Mouse (Mus musculus) limb, embryonic 11.5 days (tissue): Measurements from ENCODE around the gene Pcbd1. TPM values are rescaled to one million over a fixed set of nuclear protein-coding genes. Genes with fewer than 3 reads are reported as not detected.
"Not testable (repeated sequence)": the region's sequence is repeated elsewhere in the genome, so short reads cannot be mapped to it uniquely, and the experiment has no call there.

Experiments
- ATAC-seq: fragments of 200-750 bp; cut with Nextera tagmentation; 2 replicates; pipeline ENCODE4 v1.8.0; 2017; ENCODE audit warnings: low read depth; ENCODE audit not compliant: insufficient number of reproducible peaks, low FRiP score, low TSS enrichment
- DNase-seq: peaks from one replicate; pipeline ENCODE4 v3.0.0-alpha.2; 2015; ENCODE audit warnings: low spot score
- H3K27ac ChIP-seq: fragments of 300-500 bp; sonication (generic); replicated peaks from 2 replicates; pipeline ENCODE4 v1.5.1; 2014; ENCODE audit warnings: low read depth, mild to moderate bottlenecking, low read length
- H3K27me3 ChIP-seq: fragments of 300-500 bp; sonication (generic); 2 replicates; pipeline ENCODE4 v1.6.1; 2014; ENCODE audit warnings: mild to moderate bottlenecking, low read length, mixed read lengths; ENCODE audit not compliant: control insufficient read depth, insufficient read depth
- H3K36me3 ChIP-seq: fragments of 300-500 bp; sonication (generic); 2 replicates; pipeline ENCODE4 v1.6.1; 2014; ENCODE audit warnings: mild to moderate bottlenecking, low read length, moderate library complexity, mixed read lengths; ENCODE audit not compliant: control insufficient read depth, insufficient read depth
- H3K4me1 ChIP-seq: fragments of 300-500 bp; sonication (generic); 2 replicates; pipeline ENCODE4 v1.6.1; 2014; ENCODE audit warnings: low read length, mixed read lengths; ENCODE audit not compliant: control insufficient read depth, insufficient read depth
- H3K4me2 ChIP-seq: fragments of 300-500 bp; sonication (generic); 2 replicates; pipeline ENCODE4 v1.6.1; 2014; ENCODE audit warnings: low read depth, mild to moderate bottlenecking, moderate library complexity; ENCODE audit not compliant: severe bottlenecking
- H3K4me3 ChIP-seq: fragments of 300-500 bp; sonication (generic); 2 replicates; pipeline ENCODE4 v1.5.1; 2014; ENCODE audit warnings: low read depth, low read length
- H3K9ac ChIP-seq: fragments of 300-500 bp; sonication (generic); 2 replicates; pipeline ENCODE4 v1.6.1; 2014; ENCODE audit warnings: mild to moderate bottlenecking, low read length
- H3K9me3 ChIP-seq: fragments of 300-500 bp; sonication (generic); 2 replicates; pipeline ENCODE4 v1.6.1; 2016; ENCODE audit warnings: low read length; ENCODE audit not compliant: control insufficient read depth
- WGBS: fragments of 180-500 bp; shearing (Covaris S2); extraction: QIAGEN DNeasy Blood & Tissue Kit; methylation state at CpG from one replicate; pipeline ENCODE4 v1.1.7; 2014; 5-methylcytosine and 5-hydroxymethylcytosine counted together
- polyA plus RNA-seq: library from polyadenylated mRNA; unstranded; fragments of >200 nt; fragmentation: Nextera tagmentation; extraction: Ambion mirVana; gene quantifications from 2 replicates; pipeline ENCODE4 v1.2.1, GENCODE M21; 2014

Pcbd1 gene
- polyA plus RNA-seq, 1 experiment from 2014 or later = 21.8 TPM

DNA sequence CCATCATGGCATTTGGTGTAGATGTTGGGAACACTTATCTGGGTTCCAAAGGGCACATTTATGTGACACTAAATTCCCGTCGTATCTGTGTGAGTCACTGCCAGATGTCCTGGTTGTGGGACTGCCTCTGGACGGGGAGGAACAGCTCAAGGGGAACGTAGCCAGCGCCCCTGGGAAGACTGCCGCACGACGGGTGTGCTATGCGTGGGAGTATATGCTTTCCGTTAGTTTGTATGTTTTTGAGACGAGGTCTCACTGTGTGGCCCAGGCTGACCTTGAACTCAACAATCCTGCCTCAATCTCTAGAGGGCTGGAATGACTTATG, 8.2 kb upstream of the Pcbd1 start:
- H3K9me3 ChIP-seq = no peaks in the 10 kb centered on the region
- H3K4me2 ChIP-seq = no peak overlapping the region
- H3K27ac ChIP-seq = no peak overlapping the region
- no peak overlapping the region for H3K9ac ChIP-seq
- 87% methylated on average over 11 of the region's 11 CpGs for WGBS
- H3K4me3 ChIP-seq = no peak overlapping the region
- DNase-seq = no peak
- no peaks in the 10 kb centered on the region for H3K27me3 ChIP-seq
- ATAC-seq = no peak
- no peaks in the 10 kb centered on the region for H3K4me1 ChIP-seq
- H3K36me3 ChIP-seq = no peaks in the 10 kb centered on the region

DNA sequence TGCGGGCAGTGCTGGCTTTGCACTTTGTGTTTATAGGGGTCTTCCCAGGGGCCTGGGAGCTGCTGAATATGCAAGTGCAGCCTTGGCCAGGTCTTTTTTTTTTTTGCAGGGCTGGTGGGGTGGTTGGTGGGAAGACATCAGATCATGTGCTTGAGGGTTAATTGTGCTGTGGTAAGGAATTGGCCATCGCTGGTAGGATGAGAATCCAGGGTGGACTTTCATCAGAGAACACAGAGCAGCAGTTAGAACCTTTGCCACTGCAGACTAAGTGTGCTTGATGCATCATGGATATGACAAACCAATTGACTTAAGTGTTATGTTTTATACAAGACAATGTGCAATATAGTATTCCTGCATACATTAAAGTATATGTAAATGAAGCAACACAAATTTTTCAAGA, 3.8 kb upstream of the Pcbd1 start:
- 62% methylated on average over 2 of the region's 2 CpGs for WGBS
- Histone ChIP-seq H3K9me3 (no peaks in the 10 kb centered on the region), H3K27ac (no peak overlapping the region), H3K4me2 (no peak overlapping the region), H3K9ac (no peak overlapping the region), H3K36me3 (no peaks in the 10 kb centered on the region), H3K27me3 (no peaks in the 10 kb centered on the region), H3K4me3 (no peak overlapping the region), H3K4me1 (peaks cover 7% of the 10 kb centered on the region)
- DNase-seq = no peak
- no peak for ATAC-seq

DNA sequence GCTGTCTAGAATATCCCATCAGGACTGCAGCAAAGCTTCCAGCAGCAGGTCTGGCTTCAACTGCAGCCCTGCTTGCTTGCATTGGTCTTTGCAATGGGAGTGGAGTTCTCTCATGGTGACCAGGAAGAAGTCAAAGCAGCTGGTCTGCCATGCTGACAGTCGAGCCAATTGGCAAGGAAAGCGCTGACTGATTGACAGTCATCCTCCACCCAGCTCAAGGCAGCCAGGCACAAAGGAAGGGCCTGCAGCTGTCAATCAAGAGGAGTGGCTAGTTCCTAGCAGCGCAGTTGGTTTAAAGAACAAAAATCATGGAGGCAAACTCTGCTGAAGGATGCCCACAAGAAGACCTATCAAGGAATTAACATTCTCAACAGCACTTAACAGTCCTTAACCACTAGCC, 2.6 kb upstream of the Pcbd1 start:
- H3K4me3 ChIP-seq = no peak overlapping the region
- no peak overlapping the region for H3K27ac ChIP-seq
- ATAC-seq (no peak), DNase-seq (no peak)
- H3K4me1 ChIP-seq = peaks cover 7% of the 10 kb centered on the region
- H3K9ac ChIP-seq = no peak overlapping the region
- WGBS = 48% methylated on average over 3 of the region's 3 CpGs
- no peaks in the 10 kb centered on the region for H3K27me3 ChIP-seq
- no peak overlapping the region for H3K4me2 ChIP-seq
- H3K36me3 ChIP-seq = no peaks in the 10 kb centered on the region
- H3K9me3 ChIP-seq = no peaks in the 10 kb centered on the region

DNA sequence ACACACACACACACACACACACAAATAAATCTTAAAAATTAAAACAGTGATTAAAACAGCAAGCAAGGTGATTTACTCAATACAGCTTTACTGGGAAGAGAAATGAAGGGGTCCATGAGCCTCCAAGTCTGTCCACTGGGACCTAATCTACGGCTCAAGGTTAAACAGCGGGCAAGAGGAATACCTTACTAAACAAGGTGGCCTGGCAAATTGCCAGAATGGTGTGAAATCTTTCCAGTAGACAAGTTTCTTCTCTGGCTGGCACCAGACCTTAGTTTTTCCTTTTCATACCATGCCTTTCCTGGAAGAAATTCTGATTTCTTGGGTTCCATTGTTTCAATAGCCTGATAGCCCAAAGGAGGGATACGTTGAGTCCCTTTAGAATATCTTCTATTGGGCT, 663 bp upstream of the Pcbd1 start:
- H3K4me3 ChIP-seq = no peak overlapping the region
- WGBS = 92% methylated on average over 3 of the region's 3 CpGs
- H3K4me1 ChIP-seq = peaks cover 7% of the 10 kb centered on the region
- ATAC-seq (no peak), DNase-seq (no peak)
- no peaks in the 10 kb centered on the region for H3K9me3 ChIP-seq
- H3K4me2 ChIP-seq = no peak overlapping the region
- H3K27me3 ChIP-seq = no peaks in the 10 kb centered on the region
- no peak overlapping the region for H3K9ac ChIP-seq
- no peak overlapping the region for H3K27ac ChIP-seq
- no peaks in the 10 kb centered on the region for H3K36me3 ChIP-seq

DNA sequence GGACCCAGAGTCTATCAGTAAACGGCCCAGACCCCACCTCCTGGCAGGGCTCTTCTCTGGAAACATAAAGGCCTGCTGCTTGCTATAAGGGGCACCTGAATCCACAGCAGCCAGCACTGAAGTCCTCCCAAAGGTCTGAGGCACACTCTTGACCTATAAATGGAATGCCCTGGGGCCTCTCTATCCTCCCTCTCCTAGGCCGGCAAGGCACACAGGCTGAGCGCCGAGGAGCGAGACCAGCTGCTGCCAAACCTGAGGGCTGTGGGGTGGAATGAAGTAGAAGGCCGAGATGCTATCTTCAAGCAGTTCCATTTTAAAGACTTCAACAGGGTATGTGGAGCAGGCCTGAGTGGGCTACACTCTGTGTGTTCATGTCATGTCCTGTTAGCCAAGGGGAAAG, 2.7 kb downstream of the Pcbd1 start:
- H3K4me2 ChIP-seq = no peak overlapping the region
- peaks cover 7% of the 10 kb centered on the region for H3K4me1 ChIP-seq
- no peak overlapping the region for H3K27ac ChIP-seq
- ATAC-seq = no peak
- no peak for DNase-seq
- H3K9ac ChIP-seq = no peak overlapping the region
- no peaks in the 10 kb centered on the region for H3K36me3 ChIP-seq
- H3K4me3 ChIP-seq = no peak overlapping the region
- WGBS = 73% methylated on average over 6 of the region's 6 CpGs
- H3K27me3 ChIP-seq = no peaks in the 10 kb centered on the region
- H3K9me3 ChIP-seq = no peaks in the 10 kb centered on the region

DNA sequence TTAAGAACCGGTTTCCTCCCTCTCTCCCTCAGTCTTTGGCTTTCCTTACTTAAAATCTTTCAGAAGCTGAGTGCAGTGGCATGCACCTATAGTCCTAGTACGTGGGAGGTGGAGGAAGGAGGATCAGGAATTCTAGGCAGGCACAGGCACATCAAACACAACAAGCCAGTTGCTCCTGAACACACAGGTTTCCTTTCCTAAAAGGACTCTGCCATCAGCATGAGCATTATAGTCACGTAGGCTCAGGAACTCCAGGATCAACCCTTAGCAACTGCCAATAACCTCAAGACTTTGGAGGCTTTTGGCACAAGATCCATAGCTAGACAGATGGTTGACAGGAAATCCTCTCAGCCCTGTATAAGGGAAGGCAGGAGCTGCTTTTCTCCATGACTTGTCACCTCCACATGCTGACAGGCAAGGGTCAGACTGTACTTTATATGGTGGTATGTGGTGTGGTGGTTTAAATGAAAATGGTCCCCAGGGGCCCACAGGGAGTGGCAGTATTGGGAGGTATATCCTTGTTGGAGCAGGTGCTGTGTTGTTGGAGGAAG, 14.5 kb downstream of the Pcbd1 start:
- Histone ChIP-seq H3K36me3 (peaks cover 22% of the 10 kb centered on the region), H3K4me2 (no peak overlapping the region), H3K4me1 (no peaks in the 10 kb centered on the region), H3K4me3 (no peak overlapping the region), H3K27me3 (no peaks in the 10 kb centered on the region), H3K9ac (no peak overlapping the region), H3K9me3 (no peaks in the 10 kb centered on the region), H3K27ac (no peak overlapping the region)
- DNase-seq (no peak), ATAC-seq (no peak)
- WGBS = 82% methylated on average over 3 of the region's 3 CpGs

DNA sequence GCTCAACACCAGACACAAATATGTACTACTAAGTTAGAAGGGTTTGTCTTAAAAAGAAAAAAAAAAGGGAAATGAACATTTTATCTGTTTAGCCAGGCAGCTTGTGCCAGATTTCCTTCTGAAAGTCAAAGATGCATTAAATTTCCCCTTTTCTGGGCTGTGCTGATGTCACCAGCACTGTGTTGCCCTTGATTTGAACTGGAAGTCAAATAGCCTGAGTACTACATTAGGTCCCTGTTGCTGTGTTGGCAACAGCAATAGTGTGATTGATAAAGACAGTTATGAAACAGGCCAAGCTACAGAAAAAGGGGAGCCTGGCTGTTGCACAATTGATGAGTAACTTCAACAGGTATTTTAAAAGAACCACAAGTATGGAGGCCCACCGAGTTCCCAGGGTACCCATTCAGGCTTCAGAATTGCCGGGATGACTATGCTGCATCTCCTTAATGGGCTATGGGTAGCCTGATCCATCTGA, 25.2 kb downstream of the Pcbd1 start:
- 83% methylated on average over 2 of the region's 2 CpGs for WGBS

DNA sequence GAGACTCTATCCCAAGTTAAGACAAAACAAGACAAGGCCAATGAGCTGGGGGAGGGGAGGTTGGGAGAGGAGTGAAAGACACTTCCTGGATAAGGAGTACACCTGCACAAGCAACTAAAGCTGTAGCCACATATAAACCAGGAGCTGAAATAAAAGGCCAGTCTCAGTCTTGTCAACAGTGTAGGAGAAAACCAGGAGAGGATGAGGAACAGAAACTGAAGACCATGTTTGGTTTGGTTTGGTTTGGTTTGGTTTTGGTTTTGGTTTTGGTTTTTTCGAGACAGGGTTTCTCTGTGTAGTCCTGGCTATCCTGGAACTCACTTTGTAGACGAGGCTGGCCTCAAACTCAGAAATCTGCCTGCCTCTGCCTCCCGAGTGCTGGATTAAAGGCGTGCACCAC, 32.6 kb downstream of the Pcbd1 start:
- H3K4me3 ChIP-seq, H3K9me3 ChIP-seq, ATAC-seq, H3K27me3 ChIP-seq, H3K9ac ChIP-seq, DNase-seq, H3K4me1 ChIP-seq, H3K27ac ChIP-seq, H3K4me2 ChIP-seq, H3K36me3 ChIP-seq: not testable (repeated sequence)
- WGBS = 93% methylated on average over 4 of the region's 4 CpGs

More for the DNA sequence above, 25.2 kb downstream of the Pcbd1 start:
- H3K9ac ChIP-seq = no peak overlapping the region
- H3K36me3 ChIP-seq = peaks cover under 1% of the 10 kb centered on the region
- no peaks in the 10 kb centered on the region for H3K4me1 ChIP-seq
- ATAC-seq (no peak), DNase-seq (no peak)
- no peaks in the 10 kb centered on the region for H3K9me3 ChIP-seq
- H3K4me2 ChIP-seq = no peak overlapping the region
- H3K27ac ChIP-seq = no peak overlapping the region
- no peak overlapping the region for H3K4me3 ChIP-seq
- H3K27me3 ChIP-seq = no peaks in the 10 kb centered on the region

DNA sequence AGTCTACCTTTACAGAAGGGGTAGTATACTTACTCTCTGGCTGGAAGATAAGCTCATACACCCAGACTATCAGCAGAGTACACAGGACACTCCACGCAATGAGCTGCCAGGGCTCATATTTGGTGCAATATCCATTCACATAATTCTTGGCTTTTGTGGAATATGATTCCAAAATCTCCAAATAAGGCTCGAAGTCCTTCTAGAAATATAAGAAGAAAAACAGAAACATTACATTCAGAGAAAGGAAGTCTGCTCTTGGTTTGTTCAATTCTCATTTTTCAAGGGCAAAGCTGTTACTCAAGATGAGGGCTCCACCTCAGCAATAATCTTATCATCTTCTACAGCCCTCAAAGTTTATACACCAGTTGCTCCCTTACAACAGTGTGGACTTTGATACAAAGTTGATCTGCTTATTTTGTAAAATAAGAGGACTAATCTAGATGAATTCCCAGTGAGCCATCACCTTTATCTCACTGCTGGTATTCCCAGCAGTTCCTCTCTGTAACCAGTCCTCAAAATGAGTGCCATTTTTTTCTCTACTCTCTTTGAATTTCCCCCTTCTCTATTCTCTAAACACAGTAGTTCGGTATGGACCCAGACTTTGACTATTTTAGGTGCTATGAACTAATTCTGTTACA, 34.3 kb downstream of the Pcbd1 start:
- ATAC-seq = no peak
- WGBS = 94% methylated on average over 3 of the region's 3 CpGs
- Histone ChIP-seq H3K4me2 (no peak overlapping the region), H3K9ac (no peak overlapping the region), H3K9me3 (no peaks in the 10 kb centered on the region), H3K4me3 (no peak overlapping the region), H3K27ac (no peak overlapping the region), H3K27me3 (no peaks in the 10 kb centered on the region), H3K4me1 (no peaks in the 10 kb centered on the region), H3K36me3 (peaks cover 2% of the 10 kb centered on the region; the same call in 1 of the 2 replicates)
- DNase-seq = no peak
